Mouse (Mus musculus) kidney, adult 2 months (tissue): ENCODE data around the gene Gm7271. TPM values are rescaled to one million over a fixed set of nuclear protein-coding genes. Genes with fewer than 3 reads are reported as not detected.

ENCODE experiments used
- DNase-seq: peaks from one replicate; pipeline ENCODE4 v3.0.0; 2021
- H3K27ac ChIP-seq: fragments of 200-500 bp; 2 replicates; pipeline ENCODE4 v1.5.1; 2012; ENCODE audit warnings: low read depth, low read length, control low read depth, inconsistent platforms; ENCODE audit not compliant: insufficient read depth
- H3K27me3 ChIP-seq: fragments of 200-500 bp; replicated peaks from 2 replicates; pipeline ENCODE4 v1.6.1; 2012; ENCODE audit warnings: mild to moderate bottlenecking, moderate library complexity, low read length, inconsistent platforms; ENCODE audit not compliant: control insufficient read depth, insufficient read depth
- H3K36me3 ChIP-seq: fragments of 200-500 bp; 2 replicates; pipeline ENCODE4 v1.6.1; 2012; ENCODE audit warnings: mild to moderate bottlenecking, moderate library complexity, low read length, inconsistent platforms; ENCODE audit not compliant: control insufficient read depth, insufficient read depth
- H3K4me1 ChIP-seq: fragments of 200-500 bp; 2 replicates; pipeline ENCODE4 v1.6.1; 2011; ENCODE audit warnings: low read length; ENCODE audit not compliant: control insufficient read depth, insufficient read depth
- H3K4me3 ChIP-seq: fragments of 200-500 bp; 2 replicates; pipeline ENCODE4 v1.5.1; 2011; ENCODE audit warnings: mild to moderate bottlenecking, low read depth, low read length, control low read depth; ENCODE audit not compliant: insufficient read depth
- CTCF ChIP-seq: fragments of 200-500 bp; conservative IDR thresholded peaks from 2 replicates; pipeline ENCODE4 v1.5.1; 2011; ENCODE audit warnings: low read depth, mild to moderate bottlenecking, control low read depth, low read length, moderate library complexity, mixed read lengths; ENCODE audit not compliant: insufficient read depth, insufficient read length
- POLR2A ChIP-seq: fragments of 200-500 bp; IDR thresholded peaks from one replicate; pipeline ENCODE4 v1.6.1; 2011; ENCODE audit warnings: low read depth, low read length, control low read depth
- WGBS: fragments of 180-500 bp; shearing (Covaris S2); methylation state at CpG from one replicate; pipeline ENCODE4 v1.1.7; 2018; 5-methylcytosine and 5-hydroxymethylcytosine counted together
- polyA plus RNA-seq: library from polyadenylated mRNA; depleted of rRNA; stranded (reverse); fragments of >200 nt; gene quantifications from 2 replicates; pipeline ENCODE4 v1.2.3, GENCODE M21; 2012; rRNA removed

The Gm7271 gene
- polyA plus RNA-seq, result not detected in 2 replicates

DNA sequence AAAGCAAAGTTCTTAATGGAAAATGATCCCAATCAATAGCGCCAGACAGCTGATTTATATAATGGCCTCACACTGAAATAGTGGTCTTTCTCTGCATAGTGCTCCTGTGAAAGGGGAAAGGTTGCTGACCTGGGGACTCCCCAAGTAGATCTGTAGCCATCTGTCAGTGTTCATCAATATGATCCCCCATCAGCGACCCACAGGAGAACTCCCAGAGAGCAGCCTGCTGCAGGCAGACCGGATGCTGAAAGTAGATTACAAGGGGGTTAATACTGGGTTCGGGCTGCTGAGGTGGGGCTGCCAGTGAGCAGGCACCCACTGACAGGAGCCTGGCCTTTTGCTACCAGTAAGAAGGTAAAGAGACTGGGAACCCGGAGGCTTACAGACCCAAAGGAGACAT lies at the start of gene Gm7271:
TSS of gene Gm7271 (plus strand) at position 230 of the 400 bp plus-strand sequence.
- no peak for TF ChIP-seq POLR2A
- no peak for TF ChIP-seq CTCF
- H3K4me3 ChIP-seq, result no peak within 1 kb of the TSS
- 59% methylated on average over 5 of the region's 5 CpGs for WGBS
- no peak within 1 kb of the TSS for H3K27ac ChIP-seq
- H3K27me3 ChIP-seq, result no peaks in the 10 kb centered on the region
- H3K4me1 ChIP-seq, result no peaks in the 10 kb centered on the region
- H3K36me3 ChIP-seq, result no peaks in the 10 kb centered on the region
- no peak for DNase-seq

DNA sequence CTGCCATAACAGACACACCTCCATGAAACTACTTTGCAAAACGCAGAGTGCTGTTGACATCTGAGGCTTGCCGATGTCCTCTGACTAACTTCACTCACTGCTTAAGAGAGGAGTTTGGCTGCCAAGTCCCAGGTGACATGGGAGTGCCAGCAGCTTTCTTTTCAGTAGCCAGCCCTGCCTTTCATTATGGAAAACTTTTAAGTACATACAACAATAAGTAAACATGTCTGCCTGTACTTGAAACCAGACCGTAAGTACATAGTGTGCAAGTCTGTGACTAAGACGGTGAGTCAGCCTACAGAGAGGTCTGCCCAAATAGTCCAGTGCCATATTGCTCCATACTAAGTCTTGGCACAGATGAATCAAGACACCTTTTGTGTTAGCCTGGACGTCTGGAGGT lies 46.7 kb upstream of the Gm7271 start:
- TF ChIP-seq POLR2A (no peak), CTCF (no peak)
- Histone ChIP-seq H3K4me1 (no peaks in the 10 kb centered on the region), H3K4me3 (no peak overlapping the region), H3K27ac (no peak overlapping the region), H3K27me3 (no peaks in the 10 kb centered on the region), H3K36me3 (no peaks in the 10 kb centered on the region)
- DNase-seq, result no peak
- 86% methylated on average over 5 of the region's 5 CpGs for WGBS

DNA sequence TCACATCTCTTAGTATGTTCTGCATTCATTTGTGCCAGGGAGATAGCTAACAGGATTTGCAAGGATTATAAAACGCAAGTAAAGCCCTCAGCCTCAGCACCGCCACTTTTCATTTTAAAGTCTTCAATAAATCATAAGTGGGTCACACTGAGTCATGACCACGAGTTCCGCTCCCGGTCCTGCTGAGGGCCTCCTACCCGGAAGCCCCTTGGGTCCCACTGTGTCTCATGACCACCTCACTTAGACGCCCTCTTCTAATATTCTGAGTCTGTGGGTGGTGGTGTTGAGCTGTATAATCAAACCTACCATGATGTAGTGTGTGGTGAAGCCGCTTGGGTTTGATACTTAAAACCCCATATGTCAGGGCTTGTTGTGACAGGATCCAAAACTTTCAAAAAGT lies 46.1 kb upstream of the Gm7271 start:
- H3K27me3 ChIP-seq, result no peaks in the 10 kb centered on the region
- 77% methylated on average over 8 of the region's 8 CpGs for WGBS
- no peaks in the 10 kb centered on the region for H3K4me1 ChIP-seq
- H3K27ac ChIP-seq, result no peak overlapping the region
- no peak for DNase-seq
- no peaks in the 10 kb centered on the region for H3K36me3 ChIP-seq
- H3K4me3 ChIP-seq, result no peak overlapping the region
- TF ChIP-seq POLR2A, result no peak
- TF ChIP-seq CTCF, result no peak

DNA sequence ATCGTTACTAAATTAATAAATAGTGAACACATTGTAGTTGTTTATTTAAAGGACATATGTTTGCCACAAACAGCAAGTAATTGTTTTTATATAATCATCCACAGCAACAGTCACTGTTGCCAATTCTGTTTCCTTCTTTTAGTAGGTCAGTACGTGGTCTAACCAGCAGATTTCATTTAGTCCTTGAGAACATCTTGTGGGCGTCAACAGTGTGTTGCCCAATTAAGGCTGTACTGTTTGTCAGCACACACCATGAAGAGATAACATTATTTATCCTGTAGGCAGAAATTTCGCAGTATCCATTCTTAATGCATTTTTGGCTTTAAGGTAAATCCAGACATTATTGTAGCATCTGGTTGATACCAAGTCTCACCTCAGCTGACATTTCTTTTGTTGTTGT lies 42.4 kb upstream of the Gm7271 start:
- DNase-seq, result no peak
- Histone ChIP-seq H3K4me3 (no peak overlapping the region), H3K36me3 (no peaks in the 10 kb centered on the region), H3K27ac (no peak overlapping the region), H3K27me3 (no peaks in the 10 kb centered on the region), H3K4me1 (no peaks in the 10 kb centered on the region)
- no peak for TF ChIP-seq CTCF
- TF ChIP-seq POLR2A, result no peak
- WGBS, result 81% methylated on average over 4 of the region's 4 CpGs

DNA sequence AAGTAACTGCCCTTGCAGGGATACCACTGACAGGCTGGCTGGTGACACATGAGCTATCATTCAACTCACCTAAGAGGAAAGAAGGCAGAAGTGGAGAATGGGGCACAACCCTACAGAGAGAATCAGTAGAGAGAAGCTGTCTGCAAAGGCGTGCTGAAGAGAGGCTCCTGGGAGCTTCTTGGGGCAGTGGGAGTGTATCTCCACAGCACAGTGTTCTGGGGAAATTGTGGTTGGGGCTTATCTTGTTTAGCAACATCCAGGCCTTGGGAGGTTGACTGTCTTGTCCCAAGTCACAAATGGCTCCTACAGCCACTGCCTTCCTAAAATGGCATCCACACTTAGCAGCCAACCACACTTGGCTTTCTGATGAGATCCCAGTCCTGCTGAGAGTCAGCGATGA lies 8.9 kb upstream of the Gm7271 start:
- no peak overlapping the region for H3K4me3 ChIP-seq
- no peak for DNase-seq
- H3K36me3 ChIP-seq, result no peaks in the 10 kb centered on the region
- no peak overlapping the region for H3K27ac ChIP-seq
- 87% methylated on average over 2 of the region's 2 CpGs for WGBS
- H3K27me3 ChIP-seq, result no peaks in the 10 kb centered on the region
- H3K4me1 ChIP-seq, result no peaks in the 10 kb centered on the region
- TF ChIP-seq CTCF (no peak), POLR2A (no peak)

DNA sequence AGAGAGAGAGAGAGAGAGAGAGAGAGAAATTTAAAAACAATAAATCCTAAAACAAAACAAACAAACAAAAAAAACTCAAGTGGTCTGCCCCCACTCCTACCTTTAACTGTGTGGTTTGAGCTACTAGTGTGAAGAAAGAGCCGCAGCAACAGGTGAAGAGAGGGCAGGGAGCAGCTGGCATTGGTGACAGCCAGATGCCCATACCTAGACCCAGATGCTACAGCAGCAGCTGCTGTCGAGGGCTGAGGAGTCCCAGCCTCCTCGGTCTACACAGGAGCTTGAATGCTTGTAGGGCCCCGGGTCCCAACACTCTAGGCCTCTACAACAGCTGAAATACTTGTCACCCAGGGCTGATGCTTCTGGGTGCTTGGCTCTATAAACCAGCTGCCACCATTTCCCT lies 7.0 kb upstream of the Gm7271 start:
- no peak for TF ChIP-seq CTCF
- TF ChIP-seq POLR2A, result no peak
- Histone ChIP-seq H3K36me3 (no peaks in the 10 kb centered on the region), H3K4me3 (no peak overlapping the region), H3K27ac (no peak overlapping the region), H3K27me3 (no peaks in the 10 kb centered on the region), H3K4me1 (no peaks in the 10 kb centered on the region)
- DNase-seq, result no peak
- 75% methylated on average over 4 of the region's 4 CpGs for WGBS

DNA sequence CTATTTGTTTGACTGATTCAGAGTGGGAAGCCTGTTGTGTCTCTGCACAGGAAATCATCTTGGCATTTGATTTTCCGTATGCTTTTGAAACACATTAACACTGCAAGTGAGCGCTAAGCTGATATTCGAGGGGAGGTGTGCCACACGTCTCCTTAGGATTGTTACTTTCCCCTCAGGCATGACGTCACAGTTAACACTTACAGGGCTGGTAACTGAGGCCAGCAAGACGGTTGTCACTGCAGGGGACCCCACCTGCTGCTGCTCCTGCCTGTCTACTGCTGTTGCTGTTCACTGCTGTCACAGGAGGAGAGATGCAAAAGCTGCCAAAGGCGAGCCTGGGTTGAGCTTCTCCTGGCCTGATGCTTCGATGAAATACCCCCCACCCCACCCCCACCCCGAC lies 6.1 kb upstream of the Gm7271 start:
- H3K27ac ChIP-seq, result no peak overlapping the region
- TF ChIP-seq CTCF (no peak), POLR2A (no peak)
- WGBS, result 40% methylated on average over 9 of the region's 9 CpGs
- no peaks in the 10 kb centered on the region for H3K4me1 ChIP-seq
- no peak overlapping the region for H3K4me3 ChIP-seq
- no peaks in the 10 kb centered on the region for H3K36me3 ChIP-seq
- no peak for DNase-seq
- no peaks in the 10 kb centered on the region for H3K27me3 ChIP-seq

DNA sequence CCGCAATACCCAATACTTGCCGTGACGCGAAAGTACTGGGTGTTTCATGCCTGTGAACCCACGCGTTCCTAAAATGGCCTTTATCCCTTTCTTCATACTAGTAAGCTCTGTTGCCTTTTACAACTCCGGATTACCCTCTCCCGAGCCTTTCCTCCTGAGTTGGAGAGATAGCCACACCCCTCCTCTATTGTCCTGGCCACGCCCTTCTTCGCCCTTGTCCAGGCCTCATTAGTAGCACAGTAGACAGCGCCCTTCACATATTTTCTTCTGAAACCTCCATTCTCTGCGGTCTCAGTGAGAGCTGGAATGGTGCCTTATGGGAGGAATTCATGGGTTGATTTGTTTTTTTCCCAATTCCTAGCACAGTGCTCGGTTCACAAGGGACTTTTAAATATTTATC lies 11.3 kb downstream of the Gm7271 start:
- no peak overlapping the region for H3K27ac ChIP-seq
- WGBS, result 81% methylated on average over 13 of the region's 13 CpGs
- DNase-seq, result no peak

More for the DNA sequence above, 11.3 kb downstream of the Gm7271 start:
- H3K27me3 ChIP-seq, result no peaks in the 10 kb centered on the region
- no peaks in the 10 kb centered on the region for H3K36me3 ChIP-seq
- no peak overlapping the region for H3K4me3 ChIP-seq
- no peaks in the 10 kb centered on the region for H3K4me1 ChIP-seq
- TF ChIP-seq POLR2A (no peak), CTCF (no peak)
